Mouse (Mus musculus): ENCODE data around the gene Tgtp2. TPM values are rescaled to one million over a fixed set of nuclear protein-coding genes. Genes with fewer than 3 reads are reported as not detected.

Tgtp2 gene
- polyA plus RNA-seq (2015; fragmentation: Nextera tagmentation; extraction: Ambion mirVana): 0.36 and 0.54 TPM in 2 replicates

GRCm38 (mm10) chr11:49063713-49064469, at the start of gene Tgtp2:
TSS of gene Tgtp2 (minus strand) at chr11:49064206.

GRCm38 (mm10) chr11:49076001-49076757, 12.2 kb upstream of the Tgtp2 start, which contains the start of gene Ifi47:
TSS of gene Ifi47 (plus strand) at chr11:49076587.

DNA sequence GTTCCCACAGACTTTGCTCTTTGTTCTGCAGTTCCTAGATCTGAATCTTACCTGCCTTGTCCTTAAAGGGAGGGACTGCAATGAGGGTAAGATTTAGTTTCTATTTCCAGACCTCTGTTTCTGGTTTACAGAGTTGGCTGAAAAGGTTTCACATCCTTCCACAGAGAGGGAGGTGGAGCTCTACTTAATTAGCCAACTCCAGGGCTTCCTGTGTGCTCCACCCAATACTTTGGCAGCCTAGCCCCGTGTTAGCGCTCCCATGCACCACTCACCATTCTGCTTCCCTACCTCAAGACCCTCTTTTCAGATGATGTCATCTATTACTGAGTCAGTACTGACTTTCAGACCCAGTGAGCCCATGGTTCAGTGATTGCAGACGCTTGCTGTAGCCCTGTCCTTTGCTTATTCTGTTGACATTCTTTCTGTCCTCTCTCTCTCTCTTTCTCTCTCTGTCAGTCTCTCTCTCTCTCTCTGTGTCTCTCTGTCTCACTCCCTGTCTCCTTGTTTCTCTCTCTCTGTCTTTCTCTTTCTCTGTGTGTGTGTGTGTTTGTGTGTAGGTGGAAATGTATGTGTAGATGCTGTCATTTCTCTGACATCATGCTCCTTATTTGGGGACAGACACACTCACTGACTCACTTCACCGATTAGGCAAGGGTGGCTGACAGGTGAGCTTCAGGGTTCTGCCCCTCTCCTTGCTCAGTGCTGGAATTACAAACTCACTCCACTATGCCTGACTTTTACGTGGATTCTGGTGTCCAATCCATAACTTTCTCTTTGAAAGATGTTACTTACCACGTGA, 12.7 kb downstream of the Tgtp2 start, which contains the start of gene 9930111J21Rik2:
9930111J21Rik2 (minus strand) TSS at position 150 of the 799 bp plus-strand sequence.

Other genes starting within 250 kb of the Tgtp2 start
- gene Trim41, start 246.9 kb downstream of the Tgtp2 start, polyA plus RNA-seq (2015; fragmentation: Nextera tagmentation; extraction: Ambion mirVana): 2.4 and 2.7 TPM in 2 replicates
- gene Trim7, start 238.1 kb downstream of the Tgtp2 start, polyA plus RNA-seq (2015; fragmentation: Nextera tagmentation; extraction: Ambion mirVana): 7.4 and 9.4 TPM in 2 replicates
- gene Gm12184, start 237.6 kb downstream of the Tgtp2 start, polyA plus RNA-seq (2015; fragmentation: Nextera tagmentation; extraction: Ambion mirVana): 4.0 and 4.4 TPM in 2 replicates
- gene Irgm1, start 192.5 kb downstream of the Tgtp2 start, polyA plus RNA-seq (2015; fragmentation: Nextera tagmentation; extraction: Ambion mirVana): 10.9 and 11.5 TPM in 2 replicates
- gene Gm5431, start 162.0 kb downstream of the Tgtp2 start, polyA plus RNA-seq (2015; fragmentation: Nextera tagmentation; extraction: Ambion mirVana): 0.44 and 0.68 TPM in 2 replicates
- gene Psme2b, start 118.0 kb downstream of the Tgtp2 start, polyA plus RNA-seq (2015; fragmentation: Nextera tagmentation; extraction: Ambion mirVana): 2.4 and 3.1 TPM in 2 replicates
- 0.05 and 0.10 TPM in 2 replicates for gene Olfr56, start 85.3 kb downstream of the Tgtp2 start, polyA plus RNA-seq (2015; fragmentation: Nextera tagmentation; extraction: Ambion mirVana)
- gene 9930111J21Rik1, start 84.8 kb downstream of the Tgtp2 start, polyA plus RNA-seq (2015; fragmentation: Nextera tagmentation; extraction: Ambion mirVana): 0.51 and 0.56 TPM in 2 replicates
- 0.02 TPM in 1 of 2 replicates, not detected in the other for gene Gm12185, start 72.0 kb downstream of the Tgtp2 start, polyA plus RNA-seq (2015; fragmentation: Nextera tagmentation; extraction: Ambion mirVana)
- 0.29 and 0.78 TPM in 2 replicates for gene Tgtp1, start 70.0 kb downstream of the Tgtp2 start, polyA plus RNA-seq (2015; fragmentation: Nextera tagmentation; extraction: Ambion mirVana)
- 0.69 and 0.95 TPM in 2 replicates for gene 9930111J21Rik2, start 13.0 kb downstream of the Tgtp2 start, polyA plus RNA-seq (2015; fragmentation: Nextera tagmentation; extraction: Ambion mirVana)
- 2.7 and 3.1 TPM in 2 replicates for gene Ifi47, start 12.4 kb upstream of the Tgtp2 start, polyA plus RNA-seq (2015; fragmentation: Nextera tagmentation; extraction: Ambion mirVana)
- 0.12 and 0.13 TPM in 2 replicates for gene Olfr1396, start 50.7 kb upstream of the Tgtp2 start, polyA plus RNA-seq (2015; fragmentation: Nextera tagmentation; extraction: Ambion mirVana)
- not detected in 2 replicates for gene Olfr1395, start 78.1 kb upstream of the Tgtp2 start, polyA plus RNA-seq (2015; fragmentation: Nextera tagmentation; extraction: Ambion mirVana)
- not detected in 2 replicates for gene Olfr1394, start 90.2 kb upstream of the Tgtp2 start, polyA plus RNA-seq (2015; fragmentation: Nextera tagmentation; extraction: Ambion mirVana)
- gene Btnl9, start 123.0 kb upstream of the Tgtp2 start, polyA plus RNA-seq (2015; fragmentation: Nextera tagmentation; extraction: Ambion mirVana): 3.6 and 4.6 TPM in 2 replicates
- 13.0 and 14.6 TPM in 2 replicates for gene Zfp62, start 139.1 kb upstream of the Tgtp2 start, polyA plus RNA-seq (2015; fragmentation: Nextera tagmentation; extraction: Ambion mirVana)
- 37.9 and 43.1 TPM in 2 replicates for gene Mgat1, start 180.0 kb upstream of the Tgtp2 start, polyA plus RNA-seq (2015; fragmentation: Nextera tagmentation; extraction: Ambion mirVana)
- gene Olfr1393, start 214.1 kb upstream of the Tgtp2 start, polyA plus RNA-seq (2015; fragmentation: Nextera tagmentation; extraction: Ambion mirVana): 0.09 TPM in 1 of 2 replicates, not detected in the other
- gene Olfr1392, start 221.1 kb upstream of the Tgtp2 start, polyA plus RNA-seq (2015; fragmentation: Nextera tagmentation; extraction: Ambion mirVana): not detected in 2 replicates
- gene Olfr10, start 240.5 kb upstream of the Tgtp2 start, polyA plus RNA-seq (2015; fragmentation: Nextera tagmentation; extraction: Ambion mirVana): not detected in 2 replicates